Mouse (Mus musculus) ES-Bruce4 (cell line): Measurements from ENCODE around the gene Rinl.

ENCODE experiments used
- CTCF ChIP-seq: IDR thresholded peaks from one replicate; pipeline ENCODE4 v1.8.1; 2011; ENCODE audit warnings: low read depth, low read length
- POLR2A ChIP-seq: IDR thresholded peaks from one replicate; pipeline ENCODE4 v1.8.1; 2011; ENCODE audit warnings: low read length; ENCODE audit not compliant: insufficient read depth

- TF ChIP-seq POLR2A (no peak), CTCF (no peak)
Observed at GRCm38 (mm10) chr7:28819571-28819970, 30.8 kb downstream of the Rinl start.
